Mouse (Mus musculus): ENCODE measurements around the gene Dixdc1. TPM values are rescaled to one million over a fixed set of nuclear protein-coding genes. Genes with fewer than 3 reads are reported as not detected.
A peak's percentile ranks its signal among the peaks of the same experiment; 100 is the strongest.

Gene Dixdc1
- polyA plus RNA-seq, 1 experiment from 2014 or later, result 35.0 TPM

DNA sequence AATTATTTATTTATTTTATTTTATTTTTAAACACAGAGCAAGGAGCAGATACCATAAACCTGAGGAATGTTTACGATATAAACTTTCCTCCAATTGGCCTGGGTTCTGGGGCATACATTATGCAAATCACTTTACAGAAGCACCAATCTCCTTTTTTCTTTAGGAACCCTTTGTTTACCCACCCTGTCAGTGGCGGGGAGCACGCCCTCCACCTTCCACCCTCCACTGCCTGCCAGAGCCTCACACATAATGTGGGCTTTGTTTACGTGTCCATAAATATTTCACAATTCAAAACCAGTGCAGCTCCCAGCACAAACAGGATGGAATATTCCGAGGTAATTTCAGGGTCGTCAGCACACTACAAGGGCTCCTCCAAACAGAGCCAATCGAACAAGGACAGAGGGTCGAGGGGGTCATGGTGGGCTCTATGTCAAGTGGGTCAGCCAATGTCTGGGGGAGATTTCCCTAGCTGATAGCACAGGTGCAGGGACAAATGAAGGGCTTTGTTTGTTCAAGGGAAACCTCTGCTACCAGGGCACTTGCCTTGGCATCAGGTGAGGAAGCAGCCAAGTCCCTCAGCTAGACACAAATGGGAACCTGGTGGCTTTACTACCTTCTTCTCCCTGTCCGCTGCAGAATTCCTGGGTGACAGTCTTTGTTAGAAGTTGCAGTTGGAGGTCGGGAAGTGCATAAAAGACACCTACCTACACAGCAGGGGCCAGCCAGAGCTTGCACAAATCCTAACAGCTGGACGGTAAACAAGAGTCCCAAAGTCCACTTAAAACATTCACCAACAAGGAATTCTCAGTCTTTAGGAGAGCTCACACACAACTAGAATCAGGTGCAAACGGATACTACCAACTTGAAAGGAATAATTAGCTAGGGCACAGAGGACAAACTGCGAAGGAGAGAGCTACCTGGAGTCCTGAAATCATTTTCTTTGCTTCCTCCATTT is 46.4 kb downstream of the Dixdc1 start:
- Histone ChIP-seq H3K27ac (peak overlapping the region; percentile 44), H3K27me3 (no peaks in the 10 kb centered on the region), H3K4me2 (0 out of 2 replicates have a peak overlapping the region, but pooled peaks have one; percentile 6), H3K36me3 (peaks cover 53% of the 10 kb centered on the region), H3K9me3 (no peaks in the 10 kb centered on the region), H3K4me1 (replicated peaks) (peaks cover 29% of the 10 kb centered on the region), H3K9ac (0 out of 2 replicates have a peak overlapping the region, but pooled peaks have one; percentile 5), H3K4me3 (no peak overlapping the region)
- no peak for ATAC-seq (ENCODE audit: low FRiP score)
- 14% methylated on average over 13 of the region's 13 CpGs for WGBS

DNA sequence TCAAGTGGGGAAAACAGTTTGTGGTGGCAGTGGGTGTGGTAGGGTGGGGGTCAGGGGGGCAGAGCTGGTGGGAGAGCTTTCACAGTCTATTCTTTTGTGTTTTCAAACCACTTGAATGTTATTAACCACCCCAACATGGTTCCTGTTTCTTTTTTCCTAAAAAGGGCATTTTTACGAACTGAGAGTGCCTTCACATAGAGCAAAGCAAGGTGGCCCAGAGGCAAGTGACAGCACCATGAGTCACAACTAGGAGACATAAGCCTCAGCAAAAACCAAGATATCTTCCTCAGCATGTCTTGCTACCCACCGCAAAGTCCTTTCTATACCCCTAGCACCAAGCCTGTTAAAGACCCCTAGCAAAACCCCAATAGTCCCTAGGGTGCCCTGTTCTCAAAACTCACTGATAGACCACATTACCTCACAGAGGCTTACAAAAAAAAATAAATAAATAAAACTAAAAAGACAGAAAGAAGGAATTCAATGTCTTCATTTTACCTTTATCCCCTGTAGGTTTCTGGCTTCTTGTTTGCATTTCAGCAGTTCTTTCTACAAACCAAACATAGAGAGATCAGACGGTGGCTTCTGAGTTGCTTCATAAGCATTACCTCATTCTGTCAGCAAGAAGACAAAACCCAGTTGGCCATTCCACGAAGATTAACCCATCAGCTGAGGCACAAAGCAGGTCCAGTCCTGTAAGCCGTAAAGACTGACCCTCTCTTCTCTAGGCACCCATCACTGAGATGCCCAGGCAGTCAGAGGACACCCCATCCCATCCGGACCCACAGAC is 52.3 kb downstream of the Dixdc1 start:
- Histone ChIP-seq H3K4me3 (no peak overlapping the region), H3K4me1 (replicated peaks) (no peaks in the 10 kb centered on the region), H3K36me3 (peaks cover 87% of the 10 kb centered on the region), H3K4me2 (no peak overlapping the region), H3K27me3 (no peaks in the 10 kb centered on the region), H3K27ac (no peak overlapping the region), H3K9ac (no peak overlapping the region), H3K9me3 (no peaks in the 10 kb centered on the region)
- ATAC-seq (ENCODE audit: low FRiP score), result no peak
- WGBS, result 84% methylated on average over 6 of the region's 6 CpGs

DNA sequence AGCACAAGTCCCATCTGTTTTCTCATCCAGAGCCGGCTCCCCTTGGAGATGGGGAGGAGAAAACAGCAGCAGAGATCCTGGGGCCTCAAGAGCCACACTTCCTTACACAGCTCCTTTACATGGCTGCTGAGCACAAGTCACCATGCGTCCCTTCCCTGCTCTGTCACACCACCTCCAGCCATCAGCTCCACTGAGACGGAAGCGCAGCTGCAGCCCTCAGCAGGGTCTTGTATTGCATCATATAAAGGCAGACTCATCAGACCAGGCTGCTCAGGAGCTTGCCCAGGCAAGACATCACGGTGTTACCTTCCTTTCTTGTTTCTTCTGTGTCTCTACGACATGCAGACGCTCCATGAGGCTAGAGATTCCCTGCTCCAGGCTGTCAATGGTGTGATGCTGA is 57.6 kb downstream of the Dixdc1 start:
- H3K9ac ChIP-seq, result no peak overlapping the region
- H3K27ac ChIP-seq, result no peak overlapping the region
- no peaks in the 10 kb centered on the region for H3K9me3 ChIP-seq
- no peak for ATAC-seq (ENCODE audit: low FRiP score)
- no peak overlapping the region for H3K4me3 ChIP-seq
- 74% methylated on average over 7 of the region's 7 CpGs for WGBS
- H3K36me3 ChIP-seq, result peaks cover 92% of the 10 kb centered on the region
- H3K27me3 ChIP-seq, result no peaks in the 10 kb centered on the region
- no peak overlapping the region for H3K4me2 ChIP-seq
- H3K4me1 ChIP-seq (replicated peaks), result no peaks in the 10 kb centered on the region

- no peak overlapping the region for H3K9ac ChIP-seq
- no peak overlapping the region for H3K27ac ChIP-seq
- ATAC-seq (ENCODE audit: low FRiP score), result no peak
- H3K27me3 ChIP-seq, result no peaks in the 10 kb centered on the region
- H3K9me3 ChIP-seq, result no peaks in the 10 kb centered on the region
- WGBS, result 86% methylated on average over 1 of the region's 1 CpGs
- H3K4me3 ChIP-seq, result no peak overlapping the region
- peaks cover 85% of the 10 kb centered on the region for H3K36me3 ChIP-seq
- H3K4me2 ChIP-seq, result no peak overlapping the region
- no peaks in the 10 kb centered on the region for H3K4me1 ChIP-seq (replicated peaks)
Observed at GRCm38 (mm10) chr9:50679406-50679805, 59.9 kb downstream of the Dixdc1 start.

DNA sequence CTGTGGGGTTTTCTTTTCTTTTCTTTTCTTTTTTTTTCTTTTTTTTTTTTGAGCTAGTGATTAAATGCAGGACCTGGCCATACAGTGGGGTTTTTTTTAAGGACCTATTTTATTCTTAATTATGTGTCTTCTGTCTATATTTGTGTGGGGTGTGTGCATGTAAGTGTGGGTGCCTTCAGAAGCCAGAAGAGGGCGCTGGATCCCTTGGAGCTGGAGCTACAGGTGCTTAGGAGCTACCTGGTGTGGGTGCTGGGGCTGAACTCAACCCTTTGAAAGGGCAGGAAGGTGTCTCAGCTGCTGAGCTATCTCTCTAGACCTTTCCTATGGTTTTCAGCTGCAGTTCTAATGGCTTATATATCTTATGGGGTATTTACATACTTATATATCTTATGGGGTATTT is 64.5 kb downstream of the Dixdc1 start:
- no peak overlapping the region for H3K27ac ChIP-seq
- H3K4me2 ChIP-seq, result no peak overlapping the region
- 22% methylated on average over 1 of the region's 1 CpGs for WGBS
- H3K9me3 ChIP-seq, result no peaks in the 10 kb centered on the region
- H3K4me1 ChIP-seq (replicated peaks), result no peaks in the 10 kb centered on the region
- no peak for ATAC-seq (ENCODE audit: low FRiP score)
- H3K4me3 ChIP-seq, result no peak overlapping the region
- no peaks in the 10 kb centered on the region for H3K27me3 ChIP-seq
- peaks cover 48% of the 10 kb centered on the region for H3K36me3 ChIP-seq
- H3K9ac ChIP-seq, result no peak overlapping the region

- no peak for ATAC-seq (ENCODE audit: low FRiP score)
- 39% methylated on average over 5 of the region's 5 CpGs for WGBS
Observed at GRCm38 (mm10) chr9:50670690-50671089, 68.6 kb downstream of the Dixdc1 start.

GRCm38 (mm10) chr9:50667579-50668498 is 71.5 kb downstream of the Dixdc1 start:
- WGBS, result 85% methylated on average over 8 of the region's 8 CpGs
- H3K27me3 ChIP-seq, result no peaks in the 10 kb centered on the region
- no peaks in the 10 kb centered on the region for H3K9me3 ChIP-seq
- H3K4me1 ChIP-seq (replicated peaks), result no peaks in the 10 kb centered on the region
- H3K9ac ChIP-seq, result no peak overlapping the region
- no peak overlapping the region for H3K4me3 ChIP-seq
- no peak overlapping the region for H3K4me2 ChIP-seq
- ATAC-seq (ENCODE audit: low FRiP score), result no peak
- H3K36me3 ChIP-seq, result peaks cover 62% of the 10 kb centered on the region
- H3K27ac ChIP-seq, result no peak overlapping the region

More at GRCm38 (mm10) chr9:50670690-50671089, 68.6 kb downstream of the Dixdc1 start:
- no peak overlapping the region for H3K27ac ChIP-seq
- no peak overlapping the region for H3K4me3 ChIP-seq
- no peak overlapping the region for H3K9ac ChIP-seq
- peaks cover 53% of the 10 kb centered on the region for H3K36me3 ChIP-seq
- H3K4me1 ChIP-seq (replicated peaks), result no peaks in the 10 kb centered on the region
- H3K9me3 ChIP-seq, result no peaks in the 10 kb centered on the region
- no peaks in the 10 kb centered on the region for H3K27me3 ChIP-seq
- H3K4me2 ChIP-seq, result no peak overlapping the region

- Histone ChIP-seq H3K36me3 (peaks cover 62% of the 10 kb centered on the region), H3K9ac (no peak overlapping the region), H3K4me2 (no peak overlapping the region), H3K4me3 (no peak overlapping the region), H3K9me3 (no peaks in the 10 kb centered on the region), H3K4me1 (replicated peaks) (no peaks in the 10 kb centered on the region), H3K27ac (no peak overlapping the region), H3K27me3 (no peaks in the 10 kb centered on the region)
- no peak for ATAC-seq (ENCODE audit: low FRiP score)
- 86% methylated on average over 6 of the region's 6 CpGs for WGBS
Observed at GRCm38 (mm10) chr9:50666442-50666841, 72.9 kb downstream of the Dixdc1 start.

DNA sequence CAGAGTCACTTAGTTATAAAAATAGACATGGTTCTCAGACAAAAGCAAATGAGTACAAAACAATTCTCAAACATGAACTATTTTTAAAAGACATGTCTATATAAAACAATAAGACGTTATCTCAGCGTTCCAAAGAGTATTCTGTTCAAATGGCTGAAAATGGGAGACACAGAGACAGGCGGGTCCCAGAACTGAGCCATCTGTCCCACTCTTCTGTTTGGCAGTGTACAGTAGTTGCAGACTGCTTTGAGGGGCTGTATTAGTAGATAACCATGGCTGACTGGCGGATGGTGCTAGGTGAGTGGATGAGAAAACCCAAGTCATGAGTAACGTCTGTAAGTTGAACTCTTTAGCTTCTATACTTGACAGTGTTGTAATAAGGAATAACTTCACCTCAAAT is 74.5 kb downstream of the Dixdc1 start:
- peaks cover 59% of the 10 kb centered on the region for H3K36me3 ChIP-seq
- ATAC-seq (ENCODE audit: low FRiP score), result no peak
- 93% methylated on average over 5 of the region's 5 CpGs for WGBS
- H3K27me3 ChIP-seq, result no peaks in the 10 kb centered on the region
- no peak overlapping the region for H3K4me3 ChIP-seq
- no peak overlapping the region for H3K9ac ChIP-seq
- H3K27ac ChIP-seq, result no peak overlapping the region
- peaks cover 7% of the 10 kb centered on the region for H3K4me1 ChIP-seq (replicated peaks)
- no peak overlapping the region for H3K4me2 ChIP-seq
- no peaks in the 10 kb centered on the region for H3K9me3 ChIP-seq

- Histone ChIP-seq H3K4me3 (peak overlapping the region; percentile 96), H3K27me3 (no peaks in the 10 kb centered on the region), H3K4me2 (peak overlapping the region; percentile 77), H3K9me3 (no peaks in the 10 kb centered on the region), H3K36me3 (peaks cover 40% of the 10 kb centered on the region), H3K9ac (peak overlapping the region; percentile 92), H3K27ac (no peak overlapping the region), H3K4me1 (replicated peaks) (peaks cover 23% of the 10 kb centered on the region)
- no peak for ATAC-seq (ENCODE audit: low FRiP score)
- 19% methylated on average over 12 of the region's 12 CpGs for WGBS
Observed at GRCm38 (mm10) chr9:50660431-50660830, 78.9 kb downstream of the Dixdc1 start.

DNA sequence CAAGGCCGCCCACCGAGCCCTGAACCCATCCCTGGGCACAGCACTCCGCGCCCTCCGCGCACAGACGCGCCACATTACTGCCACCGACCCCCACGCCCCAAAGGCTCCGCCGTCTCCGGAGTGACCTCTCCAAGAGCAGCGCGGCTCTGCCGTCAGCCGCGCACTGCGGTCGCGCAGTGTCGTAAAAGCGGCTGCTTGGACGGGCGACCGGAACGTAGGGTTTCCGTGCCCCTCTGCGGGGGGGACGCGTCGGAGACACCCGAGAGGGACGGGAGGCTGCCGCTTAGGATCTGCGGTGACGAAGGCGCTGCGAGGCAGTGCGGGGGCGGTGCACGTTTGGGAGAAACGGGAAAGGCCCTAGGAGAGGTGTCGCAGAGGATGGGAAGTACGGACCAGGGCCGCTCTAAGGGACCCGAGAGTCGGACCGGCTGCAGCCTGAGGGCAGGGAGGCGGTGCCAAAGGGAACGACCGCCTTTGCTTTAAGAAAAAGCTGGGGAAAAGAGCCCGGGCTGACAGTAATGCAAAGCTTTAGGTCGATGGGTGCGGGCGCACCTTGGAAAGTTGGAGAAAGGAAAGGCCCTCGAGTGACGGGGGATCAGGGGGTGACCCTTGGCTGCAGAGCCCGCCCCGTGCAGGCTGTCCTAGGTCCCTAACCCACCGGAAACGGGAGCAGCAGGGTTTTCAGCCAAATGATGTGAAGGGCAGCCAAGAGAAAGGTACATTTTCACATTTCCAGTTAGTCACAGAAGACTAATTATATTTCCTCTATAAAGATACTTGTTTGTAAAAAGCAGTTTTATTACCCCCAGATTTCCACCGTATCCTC is 79.7 kb downstream of the Dixdc1 start, which contains the start of gene Dlat:
Gene Dlat, minus strand, starts transcription at position 389 of the 826 bp plus-strand sequence.
- Histone ChIP-seq H3K9me3 (no peaks in the 10 kb centered on the region), H3K27me3 (no peaks in the 10 kb centered on the region), H3K9ac (peak within 1 kb of the TSS; percentile 92), H3K4me1 (replicated peaks) (peaks cover 23% of the 10 kb centered on the region), H3K4me3 (peak within 1 kb of the TSS; percentile 96), H3K27ac (peak within 1 kb of the TSS; percentile 89), H3K36me3 (peaks cover 40% of the 10 kb centered on the region), H3K4me2 (peak within 1 kb of the TSS; percentile 77)
- ATAC-seq (ENCODE audit: low FRiP score), result peak; percentile 93
- WGBS, result under 1% methylated on average over 63 of the region's 63 CpGs

All from hindbrain, embryonic 13.5 days (tissue).